Mouse (Mus musculus) liver, embryonic 14.5 days (tissue): ENCODE data around the gene Prr22.

ENCODE experiments used
- CTCF ChIP-seq: IDR thresholded peaks from 2 replicates; pipeline ENCODE4 v1.5.1; 2016; ENCODE audit warnings: antibody characterized with exemption, low read depth, control low read depth
- EP300 ChIP-seq: IDR thresholded peaks from 2 replicates; pipeline ENCODE4 v1.6.1; 2016; ENCODE audit warnings: antibody characterized with exemption, low read depth

- TF ChIP-seq EP300 = peak; percentile 95
- TF ChIP-seq CTCF = no peak
These were observed 8.0 kb upstream of the Prr22 start for GRCm38 (mm10) chr17:56761991-56762410.
